Mouse (Mus musculus): ENCODE measurements around the gene Rgs6. TPM values are rescaled to one million over a fixed set of nuclear protein-coding genes. Genes with fewer than 3 reads are reported as not detected.
A peak's percentile ranks its signal among the peaks of the same experiment; 100 is the strongest.

The Rgs6 gene
- total RNA-seq, 2 experiments from 2014 or later = 0.51 to 1.3 TPM

GRCm38 (mm10) chr12:82935121-82935762, 347.1 kb downstream of the Rgs6 start:
- no peak for ATAC-seq (replicated peaks; ENCODE audit: low FRiP score, poor library complexity, severe bottlenecking)

- ATAC-seq (replicated peaks; ENCODE audit: low FRiP score, poor library complexity, severe bottlenecking) = no peak
Observed at GRCm38 (mm10) chr12:82935767-82936166, 347.7 kb downstream of the Rgs6 start.

GRCm38 (mm10) chr12:82940461-82940860, 352.4 kb downstream of the Rgs6 start:
- no peak for ATAC-seq (replicated peaks; ENCODE audit: low FRiP score, poor library complexity, severe bottlenecking)

GRCm38 (mm10) chr12:82946507-82946906, 358.4 kb downstream of the Rgs6 start:
- 0 out of 2 replicates have a peak, but pooled peaks have one; percentile 43 for ATAC-seq (replicated peaks; ENCODE audit: low FRiP score, poor library complexity, severe bottlenecking)

GRCm38 (mm10) chr12:82961111-82961510, 373.0 kb downstream of the Rgs6 start:
- no peak for ATAC-seq (replicated peaks; ENCODE audit: low FRiP score, poor library complexity, severe bottlenecking)

GRCm38 (mm10) chr12:82961852-82962251, 373.8 kb downstream of the Rgs6 start:
- ATAC-seq (replicated peaks; ENCODE audit: low FRiP score, poor library complexity, severe bottlenecking) = no peak

GRCm38 (mm10) chr12:82970521-82971105, 382.5 kb downstream of the Rgs6 start:
- no peak for ATAC-seq (replicated peaks; ENCODE audit: low FRiP score, poor library complexity, severe bottlenecking)

GRCm38 (mm10) chr12:82971176-82971575, 383.1 kb downstream of the Rgs6 start:
- ATAC-seq (replicated peaks; ENCODE audit: low FRiP score, poor library complexity, severe bottlenecking) = no peak

GRCm38 (mm10) chr12:82972661-82973060, 384.6 kb downstream of the Rgs6 start:
- no peak for ATAC-seq (replicated peaks; ENCODE audit: low FRiP score, poor library complexity, severe bottlenecking)

GRCm38 (mm10) chr12:82973771-82974170, 385.7 kb downstream of the Rgs6 start:
- no peak for ATAC-seq (replicated peaks; ENCODE audit: low FRiP score, poor library complexity, severe bottlenecking)

GRCm38 (mm10) chr12:82978275-82978674, 390.2 kb downstream of the Rgs6 start:
- ATAC-seq (replicated peaks; ENCODE audit: low FRiP score, poor library complexity, severe bottlenecking) = no peak

- no peak for ATAC-seq (replicated peaks; ENCODE audit: low FRiP score, poor library complexity, severe bottlenecking)
Observed at GRCm38 (mm10) chr12:82982716-82983115, 394.6 kb downstream of the Rgs6 start.

- no peak for ATAC-seq (replicated peaks; ENCODE audit: low FRiP score, poor library complexity, severe bottlenecking)
Observed at GRCm38 (mm10) chr12:82985300-82985699, 397.2 kb downstream of the Rgs6 start.

GRCm38 (mm10) chr12:82987661-82988060, 399.6 kb downstream of the Rgs6 start:
- ATAC-seq (replicated peaks; ENCODE audit: low FRiP score, poor library complexity, severe bottlenecking) = no peak

GRCm38 (mm10) chr12:82993905-82994304, 405.8 kb downstream of the Rgs6 start:
- no peak for ATAC-seq (replicated peaks; ENCODE audit: low FRiP score, poor library complexity, severe bottlenecking)

- no peak for ATAC-seq (replicated peaks; ENCODE audit: low FRiP score, poor library complexity, severe bottlenecking)
Observed at GRCm38 (mm10) chr12:82996775-82997174, 408.7 kb downstream of the Rgs6 start.

- no peak for ATAC-seq (replicated peaks; ENCODE audit: low FRiP score, poor library complexity, severe bottlenecking)
Observed at GRCm38 (mm10) chr12:82998682-82999332, 410.7 kb downstream of the Rgs6 start.

GRCm38 (mm10) chr12:82999333-83000032, 411.4 kb downstream of the Rgs6 start:
- ATAC-seq (replicated peaks; ENCODE audit: low FRiP score, poor library complexity, severe bottlenecking) = no peak

- ATAC-seq (replicated peaks; ENCODE audit: low FRiP score, poor library complexity, severe bottlenecking) = no peak
Observed at GRCm38 (mm10) chr12:83000033-83000570, 412.0 kb downstream of the Rgs6 start.

GRCm38 (mm10) chr12:83000957-83001356, 412.9 kb downstream of the Rgs6 start:
- no peak for ATAC-seq (replicated peaks; ENCODE audit: low FRiP score, poor library complexity, severe bottlenecking)

Measured in erythroblast, adult 5-6 weeks (primary cell).